Mouse (Mus musculus) megakaryocyte, adult 5-6 weeks (primary cell): ENCODE measurements around the gene Gcsam. TPM values are rescaled to one million over a fixed set of nuclear protein-coding genes. Genes with fewer than 3 reads are reported as not detected.
A peak's percentile ranks its signal among the peaks of the same experiment; 100 is the strongest.

ENCODE experiments used
- ATAC-seq: 2 replicates; pipeline ENCODE4 v1.8.0; 2016; ENCODE audit warnings: mild to moderate bottlenecking, inconsistent platforms; ENCODE audit not compliant: poor library complexity, severe bottlenecking
- total RNA-seq, 2 experiments: library from RNA; stranded (forward) in 1 of 2; stranded (reverse) in 1 of 2; fragments of 153-499, 151-499 nt in 1 of 2; fragments of 221-1000, 200-1000 nt in 1 of 2; gene quantifications; 2 replicates each; pipeline versions ENCODE4 v1.2.3 to v1.2.4; 2015 to 2017

Gcsam gene
- total RNA-seq, 2 experiments from 2014 or later: not detected

GRCm38 (mm10) chr16:45643944-45644343, 33.8 kb downstream of the Gcsam start:
- no peak for ATAC-seq

GRCm38 (mm10) chr16:45644380-45644779, 34.2 kb downstream of the Gcsam start:
- ATAC-seq: peak; percentile 54; the same call in 1 of the 2 replicates

- ATAC-seq: peak; percentile 49
These were observed 41.3 kb downstream of the Gcsam start for GRCm38 (mm10) chr16:45651497-45651896.

GRCm38 (mm10) chr16:45653009-45653933, 43.1 kb downstream of the Gcsam start:
- 0 out of 2 replicates have a peak, but pooled peaks have one; percentile 17 for ATAC-seq

GRCm38 (mm10) chr16:45653934-45654332, 43.8 kb downstream of the Gcsam start, which contains the start of gene BC016579:
Gene BC016579, minus strand, starts transcription at chr16:45654068.
- ATAC-seq: peak; percentile 64

GRCm38 (mm10) chr16:45654465-45654864, 44.3 kb downstream of the Gcsam start:
- ATAC-seq: no peak

GRCm38 (mm10) chr16:45657574-45658159, 47.5 kb downstream of the Gcsam start:
- peak; percentile 53 for ATAC-seq

- no peak for ATAC-seq
These were observed 48.1 kb downstream of the Gcsam start for GRCm38 (mm10) chr16:45658248-45658647.

GRCm38 (mm10) chr16:45659596-45659995, 49.4 kb downstream of the Gcsam start:
- no peak for ATAC-seq

GRCm38 (mm10) chr16:45662381-45662780, 52.2 kb downstream of the Gcsam start:
- no peak for ATAC-seq

- peak; percentile 94 for ATAC-seq
These were observed 56.0 kb downstream of the Gcsam start for GRCm38 (mm10) chr16:45666136-45666535.

GRCm38 (mm10) chr16:45668178-45668577, 58.0 kb downstream of the Gcsam start:
- peak; percentile 23 for ATAC-seq

- no peak for ATAC-seq
These were observed 59.8 kb downstream of the Gcsam start for GRCm38 (mm10) chr16:45670005-45670404.

Other genes starting within 250 kb of the Gcsam start
- 0.82 and 3.9 TPM in 2 replicates for gene Cd200, start 201.3 kb upstream of the Gcsam start, total RNA-seq (2015)
- gene Cd200, start 201.3 kb upstream of the Gcsam start, total RNA-seq (2017): 0.12 and 0.66 TPM in 2 replicates
- not detected in 2 replicates for gene Gm609, start 117.4 kb upstream of the Gcsam start, total RNA-seq (2015)
- gene Gm609, start 117.4 kb upstream of the Gcsam start, total RNA-seq (2017): not detected in 2 replicates
- gene Gm17783, start 78.3 kb upstream of the Gcsam start, total RNA-seq (2015): not detected in 2 replicates
- not detected in 2 replicates for gene Gm17783, start 78.3 kb upstream of the Gcsam start, total RNA-seq (2017)
- gene Slc9c1, start 75.1 kb upstream of the Gcsam start, total RNA-seq (2015): not detected in 2 replicates
- gene Slc9c1, start 75.1 kb upstream of the Gcsam start, total RNA-seq (2017): not detected in 2 replicates
- 0.71 and 0.98 TPM in 2 replicates for gene BC016579, start 43.7 kb downstream of the Gcsam start, total RNA-seq (2015)
- gene BC016579, start 43.7 kb downstream of the Gcsam start, total RNA-seq (2017): 0.07 TPM in 1 of 2 replicates, not detected in the other
- not detected in 2 replicates for gene Tmprss7, start 83.3 kb downstream of the Gcsam start, total RNA-seq (2015)
- gene Tmprss7, start 83.3 kb downstream of the Gcsam start, total RNA-seq (2017): 0.04 and 0.11 TPM in 2 replicates
- gene Tagln3, start 114.2 kb downstream of the Gcsam start, total RNA-seq (2015): 1.0 TPM in 1 of 2 replicates, not detected in the other
- gene Tagln3, start 114.2 kb downstream of the Gcsam start, total RNA-seq (2017): 0.55 TPM in 1 of 2 replicates, not detected in the other
- 20.0 and 21.9 TPM in 2 replicates for gene Abhd10, start 132.6 kb downstream of the Gcsam start, total RNA-seq (2015)
- gene Abhd10, start 132.6 kb downstream of the Gcsam start, total RNA-seq (2017): 19.6 and 20.3 TPM in 2 replicates